Mouse (Mus musculus) ES-E14 (cell line): ENCODE results near the gene Cpsf6.

Experiments used
- CHD2 ChIP-seq: IDR thresholded peaks from 2 replicates; pipeline ENCODE4 v1.6.1; 2014; ENCODE audit warnings: mild to moderate bottlenecking, low read depth, low read length, inconsistent platforms
- MAFK ChIP-seq: IDR thresholded peaks from 2 replicates; pipeline ENCODE4 v1.6.1; 2014; ENCODE audit warnings: mild to moderate bottlenecking, low read depth, low read length, inconsistent platforms; ENCODE audit not compliant: insufficient read depth
- ZC3H11A ChIP-seq: IDR thresholded peaks from 2 replicates; pipeline ENCODE4 v1.6.1; 2012; ENCODE audit warnings: low read depth, mild to moderate bottlenecking, inconsistent platforms, low read length, borderline replicate concordance
- ZNF384 ChIP-seq: IDR thresholded peaks from 2 replicates; pipeline ENCODE4 v1.6.1; 2012; ENCODE audit warnings: low read depth, low read length, inconsistent platforms

DNA sequence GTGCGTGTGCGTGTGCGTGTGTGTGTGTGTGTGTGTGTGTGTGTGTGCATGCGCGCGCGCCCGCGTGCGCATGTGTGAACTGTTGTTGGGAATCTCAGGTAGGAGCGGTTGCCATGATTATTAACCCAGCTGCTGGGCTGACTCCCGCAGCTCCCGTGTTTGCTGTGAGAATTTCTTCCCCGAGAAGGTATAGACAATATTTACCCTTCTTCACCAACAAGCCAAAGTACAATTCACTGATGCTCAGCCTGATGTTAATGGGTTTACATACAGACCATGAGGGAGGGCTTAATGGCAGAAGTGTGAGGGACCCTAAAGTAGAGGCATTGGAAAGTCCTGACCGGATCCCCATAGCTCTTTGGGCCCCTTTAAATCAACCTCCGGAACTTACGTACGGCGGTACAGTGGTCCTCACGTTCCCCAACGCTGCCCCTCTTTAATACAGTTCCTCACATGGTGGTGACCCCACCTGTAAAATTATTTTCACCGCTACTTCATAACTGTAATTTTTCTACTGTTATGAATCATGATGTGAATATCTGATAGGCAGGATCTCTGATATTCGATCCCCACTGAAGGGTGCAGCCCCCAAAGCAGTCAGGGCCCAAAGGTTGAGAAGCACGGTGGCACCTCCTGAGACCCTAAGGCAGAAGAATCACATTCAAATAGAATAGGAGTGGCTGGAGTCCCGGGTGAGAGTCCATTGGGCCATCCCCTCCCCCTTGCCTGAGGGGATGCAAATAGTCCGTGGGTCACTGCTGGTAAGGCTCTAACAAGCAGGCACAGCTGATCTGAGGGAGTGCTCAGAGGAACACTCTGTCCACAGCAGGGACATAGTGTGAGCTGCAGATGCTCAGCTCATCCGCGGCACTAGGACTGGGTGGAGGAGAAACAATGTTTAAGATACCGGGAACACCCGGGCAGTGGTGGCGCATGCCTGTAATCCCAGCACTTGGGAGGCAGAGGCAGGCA is 10.4 kb upstream of the Cpsf6 start:
- no peak for TF ChIP-seq ZNF384
- TF ChIP-seq ZC3H11A = no peak
- TF ChIP-seq MAFK = no peak
- TF ChIP-seq CHD2 = no peak
